Mouse (Mus musculus) bone marrow macrophage, adult 2 months (primary cell): ENCODE data around the gene Gm20388.

Source experiments
- CTCF ChIP-seq: IDR thresholded peaks from 2 replicates; pipeline ENCODE4 v1.5.1; 2012; ENCODE audit warnings: low read depth, mild to moderate bottlenecking, low read length, moderate library complexity
- POLR2A ChIP-seq: IDR thresholded peaks from 2 replicates; pipeline ENCODE4 v1.6.1; 2012; ENCODE audit warnings: mild to moderate bottlenecking, low read depth, low read length, borderline replicate concordance

DNA sequence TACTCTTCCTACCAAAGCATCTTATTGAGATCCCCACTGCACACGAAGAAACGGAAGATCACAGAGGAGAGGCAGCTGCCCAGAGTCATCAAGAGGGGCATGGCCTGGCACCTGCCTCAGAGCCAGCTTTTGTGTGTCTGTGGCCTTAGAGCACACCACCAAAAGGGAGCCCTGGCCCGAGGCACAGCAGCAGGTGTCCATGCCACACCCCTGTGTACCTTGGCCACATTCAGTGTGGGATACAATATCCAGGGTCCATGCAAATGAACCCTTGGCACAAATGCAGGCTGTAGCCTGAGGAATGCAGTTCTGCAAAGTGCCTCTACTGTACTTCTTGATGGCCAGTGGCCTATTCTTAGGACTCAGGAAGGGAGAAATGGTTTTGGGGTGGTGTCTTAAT lies 3426.8 kb downstream of the Gm20388 start:
- TF ChIP-seq POLR2A (no peak), CTCF (no peak)
